Mouse (Mus musculus) embryo, embryonic 10 days (tissue): ENCODE measurements around the gene Parp8.

Source experiments
- DNase-seq: peaks from one replicate; pipeline ENCODE4 v3.0.0-alpha.2; 2015; ENCODE audit warnings: low spot score

The Parp8 gene

DNA sequence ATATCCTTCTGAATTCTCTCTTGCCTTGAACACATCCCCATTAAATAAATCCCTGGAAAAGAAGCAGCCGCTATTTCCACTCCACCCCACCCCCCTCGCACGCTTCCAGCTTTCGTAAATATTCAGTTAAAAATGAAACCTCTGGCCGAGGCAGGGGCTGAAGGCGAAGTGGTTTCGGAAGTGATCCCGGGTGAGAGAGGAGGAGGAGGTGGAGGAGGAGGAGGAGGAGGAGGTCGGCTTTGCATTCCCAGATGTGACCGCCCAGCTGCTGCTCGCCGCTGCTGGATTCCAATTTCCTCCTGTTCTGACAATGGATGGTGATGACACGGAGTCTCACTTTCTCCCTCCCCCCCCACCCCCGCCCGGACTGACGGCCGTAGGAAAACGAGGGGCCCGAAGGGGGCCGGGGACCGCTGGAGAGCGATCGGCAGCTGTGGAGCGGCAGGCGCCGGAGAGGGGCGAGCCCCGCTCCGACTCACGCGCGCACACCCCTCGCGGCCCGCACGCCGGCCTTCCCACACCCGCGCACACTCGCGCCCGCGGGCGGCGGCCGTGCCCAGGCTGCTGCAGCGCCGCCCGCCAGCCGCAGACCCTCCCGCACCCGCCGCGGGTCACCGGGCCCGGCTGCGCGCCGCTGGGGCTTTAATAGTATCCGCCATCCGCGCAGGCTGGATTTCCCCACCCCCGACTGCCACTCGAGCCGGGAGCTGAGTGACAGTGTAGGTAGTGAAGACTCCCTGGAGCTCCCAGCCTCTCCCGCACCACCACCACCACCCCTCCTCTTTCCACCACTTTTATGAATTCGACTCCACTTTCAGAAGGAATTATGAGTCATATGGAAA, at the start of gene Parp8:
Gene Parp8 (minus strand): TSS at position 312 of the 842 bp plus-strand sequence.
- peak; percentile 75 for DNase-seq

GRCm38 (mm10) chr13:117062628-117063315, 37.4 kb upstream of the Parp8 start:
- peak; percentile 31 for DNase-seq

- no peak for DNase-seq
Observed at GRCm38 (mm10) chr13:117056466-117056865, 31.1 kb upstream of the Parp8 start.

- DNase-seq, result no peak
Observed at GRCm38 (mm10) chr13:117054811-117055496, 29.6 kb upstream of the Parp8 start.

GRCm38 (mm10) chr13:117052748-117053147, 27.4 kb upstream of the Parp8 start:
- no peak for DNase-seq

DNA sequence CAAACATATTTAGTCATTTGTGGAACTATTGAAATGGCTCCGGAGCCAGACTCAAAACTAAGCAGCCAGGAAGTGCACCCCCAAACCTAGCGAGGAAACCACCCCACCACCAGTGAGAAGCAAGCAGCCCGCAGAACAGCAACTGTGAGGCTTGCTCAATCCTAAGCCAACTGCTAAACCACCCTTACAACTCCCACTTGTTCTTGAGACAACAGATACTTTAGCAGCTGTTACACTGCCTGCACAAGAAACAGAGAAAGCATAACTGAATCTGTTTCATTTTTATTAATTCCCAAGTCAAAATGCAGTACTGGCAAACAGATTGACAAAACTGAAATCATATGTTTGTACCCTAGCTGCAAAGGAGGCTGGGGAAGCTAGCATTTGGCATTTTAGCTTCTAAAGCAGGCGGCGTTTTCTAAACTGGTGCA, 23.2 kb upstream of the Parp8 start:
- DNase-seq, result no peak

DNA sequence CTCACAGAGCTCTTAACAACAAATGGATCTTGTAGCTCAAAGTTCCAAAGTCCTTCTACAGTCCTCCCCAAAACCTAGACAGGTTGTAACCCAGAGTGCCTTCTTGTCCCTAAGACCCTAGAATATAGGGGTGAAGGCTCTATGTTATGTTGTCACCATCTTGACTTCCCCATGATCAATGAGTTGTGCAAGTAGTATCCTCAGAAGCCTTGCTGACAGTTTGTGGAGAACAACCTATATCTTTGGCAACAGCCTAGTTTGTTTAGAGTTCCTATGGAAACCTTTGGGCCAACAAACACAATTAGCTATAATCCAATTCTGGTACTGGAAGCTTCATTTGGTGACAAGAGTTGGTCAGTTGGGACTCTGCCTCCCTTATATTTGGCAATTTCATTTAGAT, 18.2 kb upstream of the Parp8 start:
- DNase-seq, result no peak

DNA sequence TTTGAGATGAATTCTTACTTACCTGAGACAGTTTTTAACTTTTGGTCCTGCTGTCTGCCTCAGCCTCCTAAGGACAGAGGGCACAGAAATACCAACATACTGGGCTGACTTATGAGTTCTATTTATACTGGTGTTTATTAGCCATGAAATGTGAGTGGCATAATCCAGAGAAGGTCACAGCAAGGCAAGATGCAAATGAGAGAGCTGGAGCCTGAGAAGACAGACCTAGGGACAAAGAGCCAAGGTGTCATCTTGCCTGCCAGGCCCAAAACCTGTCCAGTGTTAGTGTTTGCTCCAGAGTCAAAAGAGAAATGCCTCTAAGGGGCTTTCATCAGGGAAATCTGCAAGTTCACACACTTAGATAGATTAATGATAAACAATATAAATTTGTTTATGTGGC, 15.7 kb upstream of the Parp8 start:
- DNase-seq, result no peak

DNA sequence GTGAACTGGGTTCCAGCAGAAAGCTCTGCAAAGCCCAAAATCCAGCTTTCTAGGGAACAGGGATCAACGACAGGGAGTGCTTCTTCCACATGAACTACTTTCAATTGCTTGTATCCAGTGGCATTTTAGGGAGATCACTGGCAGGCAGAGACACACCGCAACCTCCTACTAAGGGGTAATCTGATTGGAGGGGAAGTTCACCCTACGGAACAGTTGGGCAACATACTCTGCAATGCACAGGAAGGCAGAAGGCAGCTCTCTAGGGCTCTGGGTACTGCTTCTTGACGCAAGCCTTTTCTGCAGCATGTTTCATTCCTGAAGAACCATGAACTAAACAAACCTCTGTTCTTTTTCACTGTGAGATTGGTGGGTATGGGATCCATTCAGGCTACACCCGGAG, 10.9 kb upstream of the Parp8 start:
- DNase-seq, result no peak

GRCm38 (mm10) chr13:117035121-117035520, 9.8 kb upstream of the Parp8 start:
- DNase-seq, result no peak

DNA sequence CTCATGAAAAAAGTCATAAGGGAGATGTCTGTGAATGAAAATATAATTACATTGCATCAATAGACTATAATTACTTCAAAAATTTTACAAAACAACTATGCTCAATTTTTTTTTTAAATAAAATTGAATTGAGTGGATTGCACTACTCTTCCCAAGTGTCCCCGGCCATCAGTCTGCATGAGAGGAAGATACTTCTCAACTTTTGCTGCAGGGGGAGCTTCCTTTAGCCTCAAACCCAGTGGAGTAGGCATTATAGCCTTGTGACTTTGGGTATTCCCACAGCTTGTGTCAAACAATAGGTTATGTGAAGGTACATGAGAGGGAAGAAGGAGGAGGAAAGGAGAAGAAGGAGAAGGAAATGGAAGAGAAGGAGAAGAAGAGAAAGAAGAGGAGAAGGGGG, 9.3 kb upstream of the Parp8 start:
- no peak for DNase-seq

DNA sequence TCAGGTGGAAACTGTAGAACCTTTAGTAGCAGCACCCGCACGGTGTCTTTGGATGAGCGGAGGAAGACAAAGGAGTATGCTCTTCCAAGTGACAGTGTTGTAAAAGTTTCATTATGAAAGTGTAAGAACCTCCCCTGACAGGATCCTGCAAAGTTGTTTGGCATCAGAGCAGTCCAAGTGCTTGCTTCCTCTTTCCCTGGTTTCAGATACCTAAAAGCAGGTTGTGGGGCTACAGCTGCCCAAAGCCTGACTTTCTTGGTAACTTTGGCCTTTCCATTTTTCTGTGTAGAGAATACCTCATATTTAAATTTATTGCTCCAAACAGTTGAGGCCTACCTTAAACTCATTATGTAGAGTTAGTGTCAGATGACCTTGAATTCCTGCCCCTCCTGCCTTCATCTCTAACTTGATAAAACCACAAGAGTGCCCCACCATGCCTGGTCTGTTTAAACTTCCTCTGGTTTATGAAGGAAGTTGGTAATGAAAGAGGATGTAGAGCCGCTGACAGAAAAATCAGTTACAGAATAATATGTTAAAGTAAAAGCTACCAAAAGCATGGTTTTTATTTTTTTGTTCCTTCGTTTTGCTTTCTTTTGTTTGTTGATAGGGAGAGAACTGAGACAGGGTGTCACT, 8.5 kb upstream of the Parp8 start:
- no peak for DNase-seq

- no peak for DNase-seq
Observed at GRCm38 (mm10) chr13:117032402-117032801, 7.1 kb upstream of the Parp8 start.

DNA sequence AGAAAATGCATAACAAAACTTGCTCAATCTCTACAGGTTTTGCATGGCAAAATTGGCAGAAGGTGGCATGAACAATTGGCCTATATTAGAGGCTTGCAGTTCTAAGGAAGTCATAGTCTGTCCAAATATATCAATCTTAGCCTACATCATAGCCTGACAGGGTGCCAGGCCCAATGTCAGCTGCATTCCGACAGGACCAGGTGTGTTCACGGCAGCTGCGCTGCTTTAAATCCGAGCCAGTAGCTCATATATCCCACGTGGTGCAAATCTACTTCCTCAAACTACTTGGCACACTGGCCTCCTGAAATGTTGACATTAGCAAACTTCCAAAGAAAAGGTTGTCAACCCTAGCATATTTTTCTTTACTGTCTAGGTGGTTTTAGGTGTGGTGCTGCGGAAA, 6.2 kb upstream of the Parp8 start:
- no peak for DNase-seq

GRCm38 (mm10) chr13:117028221-117028620, 2.9 kb upstream of the Parp8 start:
- no peak for DNase-seq

DNA sequence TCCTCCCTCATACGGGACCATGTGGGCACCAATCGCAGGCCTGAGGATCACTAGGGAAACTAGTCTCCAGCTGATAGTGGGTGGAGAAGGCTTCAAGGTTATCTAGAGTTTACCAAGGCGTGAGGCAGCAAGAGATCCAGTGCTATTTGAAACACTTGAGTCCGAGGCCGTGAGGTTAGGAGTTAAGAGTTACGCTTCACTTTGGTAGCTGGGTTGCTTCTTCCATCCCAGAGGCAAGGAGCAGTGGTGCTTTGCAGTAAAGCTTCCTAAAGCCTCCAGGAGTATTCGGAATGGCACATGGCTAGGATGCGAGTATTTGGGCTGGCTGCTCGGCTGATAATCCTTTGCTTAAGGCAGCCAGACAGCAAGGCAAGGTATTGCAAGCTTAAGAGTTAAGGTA, 2.0 kb upstream of the Parp8 start:
- DNase-seq, result no peak

DNA sequence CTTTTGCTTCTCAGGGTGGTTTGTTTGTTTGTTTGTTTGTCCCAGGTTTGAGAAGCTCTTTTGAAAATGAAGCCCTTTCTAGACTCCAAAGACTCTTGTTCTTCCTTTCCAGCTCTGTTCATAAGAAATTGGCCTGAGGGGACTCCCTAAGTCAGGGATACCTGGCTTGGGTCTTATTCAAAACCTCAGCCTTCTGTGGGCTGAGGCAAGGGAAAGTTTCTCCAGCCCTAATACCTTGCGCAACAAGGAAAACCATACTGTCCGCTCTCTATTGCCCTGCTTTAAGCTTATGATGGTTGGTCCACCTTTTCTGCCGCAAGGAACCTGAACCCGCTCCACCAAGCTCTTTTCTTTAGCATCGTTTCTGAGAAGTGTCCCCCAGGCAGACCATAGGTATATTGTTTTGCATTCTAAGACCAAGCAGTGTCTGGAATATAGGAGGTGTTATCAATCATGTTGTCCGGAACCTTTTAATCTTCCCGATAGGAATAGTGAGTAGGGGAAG, 991 bp upstream of the Parp8 start:
- no peak for DNase-seq

DNA sequence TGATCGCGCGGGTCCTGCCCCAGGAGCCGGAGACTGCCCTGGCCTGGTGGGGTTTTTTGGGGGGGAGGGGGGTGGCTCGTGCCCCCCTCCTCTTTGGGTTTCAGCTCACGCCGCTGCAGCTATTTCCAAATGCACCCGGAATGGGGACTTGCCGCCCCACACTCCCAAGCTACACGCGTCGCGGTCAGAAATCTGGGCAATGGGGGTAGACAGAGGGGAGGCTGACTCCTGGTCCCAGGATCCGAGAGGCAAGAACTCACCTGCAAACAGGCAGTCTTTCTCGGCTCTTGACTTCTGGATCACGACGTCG, 466 bp downstream of the Parp8 start:
- peak; percentile 35 for DNase-seq

GRCm38 (mm10) chr13:117024127-117024915, 1.0 kb downstream of the Parp8 start:
- peak; percentile 68 for DNase-seq

GRCm38 (mm10) chr13:117023346-117024050, 1.8 kb downstream of the Parp8 start:
- DNase-seq, result peak; percentile 20

GRCm38 (mm10) chr13:117020631-117021030, 4.7 kb downstream of the Parp8 start:
- no peak for DNase-seq
